Mouse (Mus musculus) bone marrow, adult 2 months (tissue): ENCODE results near the gene Gm32742.

ENCODE experiments used
- CTCF ChIP-seq: fragments of 200-500 bp; IDR thresholded peaks from 2 replicates; pipeline ENCODE4 v1.5.1; 2011; ENCODE audit warnings: low read length, control low read depth; ENCODE audit not compliant: control insufficient read depth, insufficient read depth
- POLR2A ChIP-seq: fragments of 200-500 bp; IDR thresholded peaks from 2 replicates; pipeline ENCODE4 v1.6.1; 2011; ENCODE audit warnings: low read depth, mild to moderate bottlenecking, control low read depth, low read length, borderline replicate concordance; ENCODE audit not compliant: control insufficient read depth

- TF ChIP-seq CTCF (no peak), POLR2A (no peak)
These were observed 61.4 kb downstream of the Gm32742 start for GRCm38 (mm10) chr9:51103808-51104514.
